Mouse (Mus musculus): ENCODE measurements around the gene Tcte2. TPM values are rescaled to one million over a fixed set of nuclear protein-coding genes. Genes with fewer than 3 reads are reported as not detected.

Tcte2 gene
- polyA plus RNA-seq, 1 experiment from 2014 or later: 3.9 TPM

- H3K27me3 ChIP-seq (replicated peaks): no peaks in the 10 kb centered on the region
- H3K9ac ChIP-seq: peak overlapping the region; percentile 71
- no peaks in the 10 kb centered on the region for H3K4me1 ChIP-seq (replicated peaks)
- H3K36me3 ChIP-seq: no peaks in the 10 kb centered on the region
- H3K9me3 ChIP-seq: no peaks in the 10 kb centered on the region
- H3K4me3 ChIP-seq (replicated peaks): peak overlapping the region; percentile 86
- ATAC-seq: peak; percentile 52
- WGBS: 0% methylated on average over 53 of the region's 72 CpGs
- H3K27ac ChIP-seq: peak overlapping the region; percentile 89
- peak overlapping the region; percentile 87 for H3K4me2 ChIP-seq (replicated peaks)
Observed at GRCm38 (mm10) chr17:13760675-13761178, 898 bp downstream of the Tcte2 start.

GRCm38 (mm10) chr17:13759853-13760627, 1.6 kb downstream of the Tcte2 start, which contains the start of gene Afdn:
Gene Afdn, plus strand, starts transcription at chr17:13760539.
- peak; percentile 94 for ATAC-seq
- Histone ChIP-seq H3K4me2 (replicated peaks) (peak within 1 kb of the TSS; percentile 87), H3K9ac (peak within 1 kb of the TSS; percentile 71), H3K27ac (peak within 1 kb of the TSS; percentile 89), H3K4me3 (replicated peaks) (peak within 1 kb of the TSS; percentile 86), H3K27me3 (replicated peaks) (no peaks in the 10 kb centered on the region), H3K9me3 (no peaks in the 10 kb centered on the region), H3K4me1 (replicated peaks) (no peaks in the 10 kb centered on the region), H3K36me3 (no peaks in the 10 kb centered on the region)
- WGBS: under 1% methylated on average over 91 of the region's 108 CpGs

GRCm38 (mm10) chr17:13759156-13759852, 2.3 kb downstream of the Tcte2 start:
- no peak for ATAC-seq
- 15% methylated on average over 13 of the region's 13 CpGs for WGBS
- Histone ChIP-seq H3K27ac (peak overlapping the region; percentile 84), H3K27me3 (replicated peaks) (no peaks in the 10 kb centered on the region), H3K9ac (peak overlapping the region; percentile 71), H3K9me3 (no peaks in the 10 kb centered on the region), H3K4me2 (replicated peaks) (peak overlapping the region; percentile 87), H3K4me1 (replicated peaks) (no peaks in the 10 kb centered on the region), H3K36me3 (no peaks in the 10 kb centered on the region), H3K4me3 (replicated peaks) (peak overlapping the region; percentile 86)

- no peak for ATAC-seq
- no peaks in the 10 kb centered on the region for H3K27me3 ChIP-seq (replicated peaks)
- H3K36me3 ChIP-seq: no peaks in the 10 kb centered on the region
- no peaks in the 10 kb centered on the region for H3K9me3 ChIP-seq
- H3K9ac ChIP-seq: no peak overlapping the region
- peak overlapping the region; percentile 87; the same call in 1 of the 2 replicates for H3K4me2 ChIP-seq (replicated peaks)
- no peak overlapping the region for H3K27ac ChIP-seq
- no peaks in the 10 kb centered on the region for H3K4me1 ChIP-seq (replicated peaks)
- no peak overlapping the region for H3K4me3 ChIP-seq (replicated peaks)
- 70% methylated on average over 7 of the region's 7 CpGs for WGBS
Observed at GRCm38 (mm10) chr17:13758586-13758985, 3.0 kb downstream of the Tcte2 start.

- no peaks in the 10 kb centered on the region for H3K4me1 ChIP-seq (replicated peaks)
- H3K27me3 ChIP-seq (replicated peaks): no peaks in the 10 kb centered on the region
- H3K27ac ChIP-seq: no peak overlapping the region
- WGBS: 62% methylated on average over 6 of the region's 6 CpGs
- no peak overlapping the region for H3K9ac ChIP-seq
- H3K36me3 ChIP-seq: no peaks in the 10 kb centered on the region
- H3K4me3 ChIP-seq (replicated peaks): no peak overlapping the region
- H3K9me3 ChIP-seq: no peaks in the 10 kb centered on the region
- no peak overlapping the region for H3K4me2 ChIP-seq (replicated peaks)
- ATAC-seq: no peak
Observed at GRCm38 (mm10) chr17:13754940-13755339, 6.7 kb downstream of the Tcte2 start.

GRCm38 (mm10) chr17:13753918-13754317, 7.7 kb downstream of the Tcte2 start:
- Histone ChIP-seq H3K9ac (no peak overlapping the region), H3K27me3 (replicated peaks) (no peaks in the 10 kb centered on the region), H3K4me2 (replicated peaks) (no peak overlapping the region), H3K4me3 (replicated peaks) (no peak overlapping the region), H3K27ac (no peak overlapping the region), H3K4me1 (replicated peaks) (no peaks in the 10 kb centered on the region), H3K36me3 (no peaks in the 10 kb centered on the region), H3K9me3 (no peaks in the 10 kb centered on the region)
- 55% methylated on average over 4 of the region's 4 CpGs for WGBS
- no peak for ATAC-seq

GRCm38 (mm10) chr17:13749027-13749426, 12.6 kb downstream of the Tcte2 start:
- Histone ChIP-seq H3K4me1 (replicated peaks) (peaks cover 8% of the 10 kb centered on the region; the same call in 1 of the 2 replicates), H3K27ac (no peak overlapping the region), H3K9ac (no peak overlapping the region), H3K4me2 (replicated peaks) (no peak overlapping the region), H3K36me3 (no peaks in the 10 kb centered on the region), H3K9me3 (no peaks in the 10 kb centered on the region), H3K27me3 (replicated peaks) (no peaks in the 10 kb centered on the region), H3K4me3 (replicated peaks) (no peak overlapping the region)
- ATAC-seq: no peak
- WGBS: 87% methylated on average over 4 of the region's 4 CpGs

GRCm38 (mm10) chr17:13747681-13748080, 13.9 kb downstream of the Tcte2 start:
- no peaks in the 10 kb centered on the region for H3K36me3 ChIP-seq
- ATAC-seq: no peak
- no peak overlapping the region for H3K27ac ChIP-seq
- H3K27me3 ChIP-seq (replicated peaks): no peaks in the 10 kb centered on the region
- no peaks in the 10 kb centered on the region for H3K9me3 ChIP-seq
- 84% methylated on average over 9 of the region's 9 CpGs for WGBS
- no peak overlapping the region for H3K4me2 ChIP-seq (replicated peaks)
- H3K4me1 ChIP-seq (replicated peaks): peaks cover 17% of the 10 kb centered on the region; the same call in 1 of the 2 replicates
- no peak overlapping the region for H3K9ac ChIP-seq
- no peak overlapping the region for H3K4me3 ChIP-seq (replicated peaks)

GRCm38 (mm10) chr17:13746330-13746729, 15.3 kb downstream of the Tcte2 start:
- no peaks in the 10 kb centered on the region for H3K36me3 ChIP-seq
- H3K9me3 ChIP-seq: no peaks in the 10 kb centered on the region
- no peak overlapping the region for H3K4me2 ChIP-seq (replicated peaks)
- WGBS: 55% methylated on average over 6 of the region's 6 CpGs
- no peak overlapping the region for H3K4me3 ChIP-seq (replicated peaks)
- H3K4me1 ChIP-seq (replicated peaks): peaks cover 25% of the 10 kb centered on the region
- H3K9ac ChIP-seq: no peak overlapping the region
- no peak overlapping the region for H3K27ac ChIP-seq
- no peak for ATAC-seq
- H3K27me3 ChIP-seq (replicated peaks): no peaks in the 10 kb centered on the region

GRCm38 (mm10) chr17:13745373-13745772, 16.3 kb downstream of the Tcte2 start:
- peaks cover 25% of the 10 kb centered on the region for H3K4me1 ChIP-seq (replicated peaks)
- ATAC-seq: no peak; the same call in 1 of the 2 replicates
- no peaks in the 10 kb centered on the region for H3K27me3 ChIP-seq (replicated peaks)
- no peaks in the 10 kb centered on the region for H3K9me3 ChIP-seq
- WGBS: 47% methylated on average over 2 of the region's 2 CpGs
- H3K36me3 ChIP-seq: no peaks in the 10 kb centered on the region
- H3K27ac ChIP-seq: peak overlapping the region; percentile 58; the same call in 1 of the 2 replicates
- no peak overlapping the region for H3K9ac ChIP-seq
- H3K4me3 ChIP-seq (replicated peaks): no peak overlapping the region
- no peak overlapping the region for H3K4me2 ChIP-seq (replicated peaks)

- Histone ChIP-seq H3K27ac (peak overlapping the region; percentile 74; the same call in 1 of the 2 replicates), H3K4me2 (replicated peaks) (no peak overlapping the region), H3K4me3 (replicated peaks) (no peak overlapping the region), H3K36me3 (no peaks in the 10 kb centered on the region), H3K9ac (no peak overlapping the region), H3K9me3 (no peaks in the 10 kb centered on the region), H3K27me3 (replicated peaks) (no peaks in the 10 kb centered on the region), H3K4me1 (replicated peaks) (peaks cover 25% of the 10 kb centered on the region)
- peak; percentile 56 for ATAC-seq
- 42% methylated on average over 4 of the region's 4 CpGs for WGBS
Observed at GRCm38 (mm10) chr17:13744824-13745223, 16.8 kb downstream of the Tcte2 start.

GRCm38 (mm10) chr17:13744219-13744618, 17.4 kb downstream of the Tcte2 start:
- ATAC-seq: no peak
- WGBS: 77% methylated on average over 6 of the region's 6 CpGs
- Histone ChIP-seq H3K27ac (peak overlapping the region; percentile 74), H3K9me3 (no peaks in the 10 kb centered on the region), H3K9ac (no peak overlapping the region), H3K4me3 (replicated peaks) (no peak overlapping the region), H3K27me3 (replicated peaks) (no peaks in the 10 kb centered on the region), H3K4me1 (replicated peaks) (peaks cover 25% of the 10 kb centered on the region), H3K36me3 (no peaks in the 10 kb centered on the region), H3K4me2 (replicated peaks) (no peak overlapping the region)
